Comparison of ENCODE assay signal across 13 mouse cellular contexts in the genomic region with DNA sequence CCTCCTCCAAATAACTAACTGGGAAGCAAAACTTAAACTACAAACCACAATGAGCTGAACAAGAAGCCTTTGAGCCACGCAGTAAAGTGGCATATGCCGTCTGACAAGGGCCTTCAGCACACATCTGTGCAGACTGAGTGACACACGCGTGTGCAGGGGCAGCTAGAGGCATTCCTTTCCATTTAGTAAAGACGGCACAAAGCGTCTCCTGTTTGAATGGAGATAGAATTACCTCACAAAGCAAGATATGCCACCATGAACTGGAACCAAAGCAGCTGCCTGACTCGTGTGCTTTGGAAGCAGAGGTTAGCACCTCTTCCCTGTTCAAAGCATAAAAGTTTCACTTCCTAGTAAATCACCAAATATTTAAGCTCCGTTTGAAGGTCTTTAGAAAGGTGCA. TPM values are rescaled to one million over a fixed set of nuclear protein-coding genes. Genes with fewer than 3 reads are reported as not detected.
DNase-seq lines count a peak whose midpoint lies in the region; ATAC-seq and TF ChIP-seq lines count a peak whose summit lies in the region.
"Had no signal": no experiment of that assay in that cellular context is flagged by ENCODE, and none has a peak within 500 bp of the region (broad histone marks: within the 10 kb centered on the region; RNA-seq: fewer than 3 reads in every experiment).

No protein-coding gene starts in this region.

- H3K4me2 ChIP-seq in embryonic facial prominence, embryonic 11.5 days (ENCODE audit: low read depth, low read length): peak overlapping the region; percentile 21; the same call in 1 of the 2 replicates
- H3K4me2 ChIP-seq in liver, embryonic 14.5 days (ENCODE audit: low read depth): peak overlapping the region; percentile 90
- no peak overlapping the region for H3K4me2 ChIP-seq in forebrain, embryonic 16.5 days (ENCODE audit: low read length)

- no peak for TF ChIP-seq CTCF in liver, embryonic 14.5 days (IDR thresholded peaks at IDR 0.05; ENCODE audit: low read depth)

- H3K27me3 ChIP-seq in embryonic facial prominence, embryonic 11.5 days (ENCODE audit: control insufficient read depth, insufficient read depth, low read length): no peaks in the 10 kb centered on the region
- H3K27me3 ChIP-seq in liver, embryonic 14.5 days (ENCODE audit: control insufficient read depth, insufficient read depth, low read length): no peaks in the 10 kb centered on the region
- H3K27me3 ChIP-seq in forebrain, embryonic 16.5 days (replicated peaks; ENCODE audit: control insufficient read depth, insufficient read depth, low read length): no peaks in the 10 kb centered on the region

- peak; percentile 35 for DNase-seq in kidney, adult 9 months
- no peak for DNase-seq in kidney, postnatal 10 days
- peak; percentile 71 for DNase-seq in A20 (ENCODE audit: low read depth, low spot score)
- DNase-seq in embryonic facial prominence, embryonic 11.5 days (ENCODE audit: low spot score): peak; percentile 32
- no peak for DNase-seq in liver, embryonic 14.5 days (ENCODE audit: low read depth in 3 of 3, low spot score in 3 of 3)
- DNase-seq in right cerebral cortex, postnatal 14 days: no peak
- DNase-seq in gastrocnemius, adult 18-20 months (ENCODE audit: low spot score): no peak
- DNase-seq: heart, adult 2 months; thymus, postnatal 25 days had no signal

- no peak overlapping the region for H3K27ac ChIP-seq in embryonic facial prominence, embryonic 11.5 days (replicated peaks; ENCODE audit: low read depth, low read length)
- H3K27ac ChIP-seq in liver, embryonic 14.5 days: no peak overlapping the region
- no peak overlapping the region for H3K27ac ChIP-seq in forebrain, embryonic 16.5 days (ENCODE audit: low read length)
- H3K27ac ChIP-seq: heart, adult 2 months had no signal

- H3K9ac ChIP-seq in embryonic facial prominence, embryonic 11.5 days (replicated peaks; ENCODE audit: low read length): 0 out of 2 replicates have a peak overlapping the region, but pooled peaks have one; percentile 13
- H3K9ac ChIP-seq in liver, embryonic 14.5 days (replicated peaks): no peak overlapping the region
- no peak overlapping the region for H3K9ac ChIP-seq in forebrain, embryonic 16.5 days (replicated peaks; ENCODE audit: low read depth, low read length)

- no peaks in the 10 kb centered on the region for H3K9me3 ChIP-seq in embryonic facial prominence, embryonic 11.5 days (replicated peaks; ENCODE audit: control insufficient read depth, low read length)
- no peaks in the 10 kb centered on the region for H3K9me3 ChIP-seq in liver, embryonic 14.5 days (ENCODE audit: control insufficient read depth, low read length)
- H3K9me3 ChIP-seq in forebrain, embryonic 16.5 days (ENCODE audit: control insufficient read depth, low read length): no peaks in the 10 kb centered on the region
- H3K9me3 ChIP-seq: G1E had no signal

- 36% methylated on average over 8 of the region's 8 CpGs for WGBS in embryonic facial prominence, embryonic 11.5 days
- 70% methylated on average over 8 of the region's 8 CpGs for WGBS in liver, embryonic 14.5 days (ENCODE audit: insufficient replicate concordance)
- 61% methylated on average over 8 of the region's 8 CpGs for WGBS in forebrain, embryonic 16.5 days

- ATAC-seq in embryonic facial prominence, embryonic 11.5 days (replicated peaks; ENCODE audit: insufficient number of reproducible peaks, low FRiP score, low TSS enrichment, low read depth): no peak
- ATAC-seq in liver, embryonic 14.5 days (ENCODE audit: insufficient read depth): no peak
- ATAC-seq in forebrain, embryonic 16.5 days: no peak

- peaks cover 13% of the 10 kb centered on the region for H3K36me3 ChIP-seq in embryonic facial prominence, embryonic 11.5 days (replicated peaks; ENCODE audit: control insufficient read depth, insufficient read depth, low read depth, low read length)
- peaks cover 43% of the 10 kb centered on the region for H3K36me3 ChIP-seq in liver, embryonic 14.5 days (replicated peaks; ENCODE audit: control insufficient read depth, insufficient read depth, low read depth)
- no peaks in the 10 kb centered on the region for H3K36me3 ChIP-seq in forebrain, embryonic 16.5 days (ENCODE audit: control insufficient read depth, insufficient read depth)

- TF ChIP-seq EP300 in liver, embryonic 14.5 days (IDR thresholded peaks at IDR 0.05; ENCODE audit: low read depth): no peak

- H3K4me3 ChIP-seq in embryonic facial prominence, embryonic 11.5 days (ENCODE audit: low read depth, low read length): peak overlapping the region; percentile 14; the same call in 1 of the 2 replicates
- H3K4me3 ChIP-seq in liver, embryonic 14.5 days (ENCODE audit: insufficient read depth in 1 of 2, low read depth in 2 of 2, low read length in 2 of 2): peak overlapping the region in 1 of 2 experiments; percentile 28; a peak in 1 of 4 replicates
- H3K4me3 ChIP-seq in forebrain, embryonic 16.5 days (replicated peaks; ENCODE audit: low read length): no peak overlapping the region
- H3K4me3 ChIP-seq: heart, adult 2 months had no signal

- H3K4me1 ChIP-seq in embryonic facial prominence, embryonic 11.5 days (ENCODE audit: control insufficient read depth, insufficient read depth, low read length): no peaks in the 10 kb centered on the region
- H3K4me1 ChIP-seq in liver, embryonic 14.5 days (replicated peaks; ENCODE audit: control insufficient read depth in 2 of 2, insufficient read depth in 2 of 2, low read length in 1 of 2): peaks cover 6 to 15% of the 10 kb centered on the region in 2 experiments
- H3K4me1 ChIP-seq in forebrain, embryonic 16.5 days (replicated peaks; ENCODE audit: control insufficient read depth, insufficient read depth, low read length): peaks cover 3% of the 10 kb centered on the region; the same call in 1 of the 2 replicates

RNA-seq across cellular contexts. Expression of a gene that starts 28.0 kb away (rescaled TPM):
- polyA plus RNA-seq in embryonic facial prominence, embryonic 11.5 days (2014; fragmentation: Nextera tagmentation; extraction: Ambion mirVana): 108 and 124 TPM in 2 replicates
- polyA plus RNA-seq in liver, embryonic 14.5 days (2012; rRNA removed): 19.1 and 23.5 TPM in 2 replicates
- 39.4 and 42.9 TPM in 2 replicates for polyA plus RNA-seq in liver, embryonic 14.5 days (2014; fragmentation: Nextera tagmentation; extraction: Ambion mirVana)
- polyA plus RNA-seq in forebrain, embryonic 16.5 days (2015; fragmentation: Nextera tagmentation; extraction: Ambion mirVana): 14.2 and 15.1 TPM in 2 replicates
- total RNA-seq in gastrocnemius, adult 18-20 months (2021): 10 to 100 TPM; 38.1 to 49.1 TPM

RNA-seq across cellular contexts. Expression of a gene that starts 28.0 kb away (rescaled TPM):
- 0.07 TPM in 1 of 2 replicates, not detected in the other for polyA plus RNA-seq in embryonic facial prominence, embryonic 11.5 days (2014; fragmentation: Nextera tagmentation; extraction: Ambion mirVana)
- polyA plus RNA-seq in liver, embryonic 14.5 days (2012; rRNA removed): not detected in 2 replicates
- polyA plus RNA-seq in liver, embryonic 14.5 days (2014; fragmentation: Nextera tagmentation; extraction: Ambion mirVana): not detected in 2 replicates
- 0.10 TPM in 1 of 2 replicates, not detected in the other for polyA plus RNA-seq in forebrain, embryonic 16.5 days (2015; fragmentation: Nextera tagmentation; extraction: Ambion mirVana)
- not detected for total RNA-seq in gastrocnemius, adult 18-20 months (2021)
- total RNA-seq: adrenal gland, adult 18-20 months; heart, adult 2 months; left cerebral cortex, postnatal 25 days had no signal
- polyA plus RNA-seq: G1E; heart, adult 2 months had no signal

RNA-seq across cellular contexts. Expression of a gene that starts 36.1 kb away (rescaled TPM):
- polyA plus RNA-seq in embryonic facial prominence, embryonic 11.5 days (2014; fragmentation: Nextera tagmentation; extraction: Ambion mirVana): not detected in 2 replicates
- not detected in 2 replicates for polyA plus RNA-seq in liver, embryonic 14.5 days (2012; rRNA removed)
- polyA plus RNA-seq in liver, embryonic 14.5 days (2014; fragmentation: Nextera tagmentation; extraction: Ambion mirVana): not detected in 2 replicates
- polyA plus RNA-seq in forebrain, embryonic 16.5 days (2015; fragmentation: Nextera tagmentation; extraction: Ambion mirVana): not detected in 2 replicates
- under 1 TPM in 1 of 2 experiments, not detected in 1; 0.43 TPM for total RNA-seq in gastrocnemius, adult 18-20 months (2021)
- total RNA-seq: adrenal gland, adult 18-20 months; G1E; heart, adult 2 months; left cerebral cortex, postnatal 25 days had no signal
- polyA plus RNA-seq: G1E; heart, adult 2 months had no signal

RNA-seq across cellular contexts. Expression of a gene that starts 52.5 kb away (rescaled TPM):
- not detected in 2 replicates for polyA plus RNA-seq in embryonic facial prominence, embryonic 11.5 days (2014; fragmentation: Nextera tagmentation; extraction: Ambion mirVana)
- not detected in 2 replicates for polyA plus RNA-seq in liver, embryonic 14.5 days (2012; rRNA removed)
- not detected in 2 replicates for polyA plus RNA-seq in liver, embryonic 14.5 days (2014; fragmentation: Nextera tagmentation; extraction: Ambion mirVana)
- 0.55 TPM in 1 of 2 replicates, not detected in the other for polyA plus RNA-seq in forebrain, embryonic 16.5 days (2015; fragmentation: Nextera tagmentation; extraction: Ambion mirVana)
- 1 to 10 TPM in 1 of 2 experiments, not detected in 1; 1.9 TPM for total RNA-seq in gastrocnemius, adult 18-20 months (2021)
- total RNA-seq: adrenal gland, adult 18-20 months; G1E; heart, adult 2 months; left cerebral cortex, postnatal 25 days had no signal
- polyA plus RNA-seq: G1E; heart, adult 2 months had no signal

RNA-seq across cellular contexts. Expression of a gene that starts 55.1 kb away (rescaled TPM):
- not detected in 2 replicates for polyA plus RNA-seq in embryonic facial prominence, embryonic 11.5 days (2014; fragmentation: Nextera tagmentation; extraction: Ambion mirVana)
- 0.03 TPM in 1 of 2 replicates, not detected in the other for polyA plus RNA-seq in liver, embryonic 14.5 days (2012; rRNA removed)
- polyA plus RNA-seq in liver, embryonic 14.5 days (2014; fragmentation: Nextera tagmentation; extraction: Ambion mirVana): not detected in 2 replicates
- polyA plus RNA-seq in forebrain, embryonic 16.5 days (2015; fragmentation: Nextera tagmentation; extraction: Ambion mirVana): 0.21 and 0.56 TPM in 2 replicates
- total RNA-seq in gastrocnemius, adult 18-20 months (2021): not detected
- total RNA-seq: adrenal gland, adult 18-20 months; heart, adult 2 months had no signal
- polyA plus RNA-seq: G1E; heart, adult 2 months had no signal

Comparison
In these comparisons a context has a peak if more than half of its experiments do, and no peak if none do; other contexts are left out.
1. DNase-seq: peak in kidney, adult 9 months (single experiment), A20 (single experiment) and embryonic facial prominence, embryonic 11.5 days (single experiment); none in kidney, postnatal 10 days (single experiment), liver, embryonic 14.5 days (0 of 3), right cerebral cortex, postnatal 14 days (single experiment) and gastrocnemius, adult 18-20 months (single experiment).